Mouse (Mus musculus) small intestine, adult 2 months (tissue): ENCODE measurements at regions not wholly inside any gene's neighbourhood (a gene's known extent, or its start where the extent isn't known, plus 50 kb on each side); places are given as distances from the start of the nearest gene placed in this dataset.

Experiments used
- CTCF ChIP-seq: fragments of 200-500 bp; IDR thresholded peaks from 2 replicates; pipeline ENCODE4 v1.5.1; 2012; ENCODE audit warnings: low read depth, mild to moderate bottlenecking, control low read depth, inconsistent platforms, low read length, moderate library complexity, mixed read lengths; ENCODE audit not compliant: insufficient replicate concordance, insufficient read length; ENCODE audit errors: extremely low read depth
- POLR2A ChIP-seq: fragments of 200-500 bp; IDR thresholded peaks from 2 replicates; pipeline ENCODE4 v1.6.1; 2012; ENCODE audit warnings: low read depth, mild to moderate bottlenecking, control low read depth, inconsistent platforms, low read length, moderate library complexity

DNA sequence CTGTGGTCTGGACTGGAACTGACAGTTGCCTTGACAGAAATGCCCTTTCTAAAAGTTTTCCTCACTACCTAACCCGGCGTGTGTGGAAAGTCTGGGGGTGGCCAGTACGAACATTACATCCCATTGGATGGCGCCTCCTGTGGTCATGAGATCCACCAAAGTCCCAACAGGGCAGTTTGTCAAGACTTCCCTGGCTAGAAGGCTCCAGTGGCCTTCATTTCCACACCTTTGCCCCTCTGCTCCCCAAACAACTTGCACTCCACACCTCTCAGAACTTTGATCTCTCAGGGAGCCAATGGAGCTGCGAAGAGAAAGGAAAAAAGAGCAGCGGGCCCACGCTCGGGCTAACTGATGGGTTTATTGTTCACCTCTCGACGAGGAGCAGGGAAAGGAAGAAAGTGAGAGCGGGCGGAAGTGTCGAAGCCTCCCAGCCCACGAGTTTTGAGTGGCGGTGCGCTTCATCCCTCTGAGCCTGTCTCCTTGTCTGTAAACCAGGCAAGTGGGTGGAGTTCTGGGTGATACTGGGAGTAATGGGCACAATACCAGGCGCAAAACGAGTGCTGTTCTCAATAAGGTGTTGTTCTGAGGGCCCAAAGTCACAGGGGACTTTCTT, 126.9 kb upstream of the Bcor start:
- no peak for TF ChIP-seq POLR2A
- TF ChIP-seq CTCF: no peak
